Mouse (Mus musculus): ENCODE data around the gene Spcs2.
"Not testable (repeated sequence)": the region's sequence is repeated elsewhere in the genome, so short reads cannot be mapped to it uniquely, and the experiment has no call there.

Gene Spcs2

DNA sequence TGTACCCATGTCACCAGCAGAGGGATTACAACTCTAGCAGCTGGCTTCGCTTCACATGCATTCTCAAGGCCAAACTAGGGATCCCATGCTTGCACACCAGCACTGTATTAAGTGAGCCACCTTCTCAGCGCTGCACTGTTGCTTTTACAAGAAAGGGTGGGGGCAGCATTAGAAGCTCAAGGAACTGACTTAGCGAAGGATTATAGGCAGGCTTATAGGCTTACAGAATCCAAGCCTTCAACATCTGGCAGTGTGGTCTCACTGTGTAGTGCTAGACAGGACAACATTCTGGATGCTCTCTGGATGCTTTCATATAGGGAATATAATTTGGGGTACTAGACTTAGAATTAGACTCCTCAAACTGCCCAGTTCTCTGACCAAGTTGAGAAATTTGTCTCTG is 25.0 kb downstream of the Spcs2 start:
- ChIA-PET POLR2A (interaction anchor here in 1 of 4 experiments (1.5 to 6.0 kb wide), 4 partner anchors 10 to 20 kb away, joined by 5 to 25 read pairs (median 14); partner anchors contain the start of genes Neu3 and Xrra1), CTCF (interaction anchor here in 1 of 4 experiments (1.3 kb wide), 1 partner anchor 25 kb away, joined by 3 read pairs; no protein-coding TSS in a partner anchor)

- ChIA-PET POLR2A (interaction anchor here in 1 of 4 experiments (0.7 to 3.7 kb wide), 4 partner anchors 11 to 39 kb away, joined by 3 to 19 read pairs (median 6); partner anchors contain the start of gene Xrra1), CTCF (interaction anchor here in 2 of 4 experiments (0.6 to 1.3 kb wide), 2 partner anchors 24 to 1219 kb away, joined by 3 read pairs; no protein-coding TSS in a partner anchor)
Observed at GRCm38 (mm10) chr7:99837358-99838071, 25.7 kb downstream of the Spcs2 start.

- POLR2A ChIA-PET = interaction anchor here in 1 of 4 experiments (1.0 to 3.7 kb wide), 2 partner anchors 14 to 22 kb away, joined by 5 to 19 read pairs; partner anchors contain the start of gene Xrra1
- CTCF ChIA-PET = interaction anchor here in 1 of 4 experiments (0.6 kb wide), 1 partner anchor 1218 kb away, joined by 3 read pairs; no protein-coding TSS in a partner anchor
Observed at GRCm38 (mm10) chr7:99836781-99837180, 26.5 kb downstream of the Spcs2 start.

GRCm38 (mm10) chr7:99834314-99834853 is 28.9 kb downstream of the Spcs2 start:
- ChIA-PET CTCF (interaction anchor here in 1 of 4 experiments (1.4 kb wide), 1 partner anchor 21 kb away, joined by 4 read pairs; no protein-coding TSS in a partner anchor), POLR2A (interaction anchor here in 2 of 4 experiments (0.6 to 1.3 kb wide), 5 partner anchors 8 to 159 kb away, joined by 3 to 4 read pairs (median 3); no protein-coding TSS in a partner anchor)

GRCm38 (mm10) chr7:99833846-99834222 is 29.4 kb downstream of the Spcs2 start:
- ChIA-PET CTCF (interaction anchor here in 2 of 4 experiments (0.9 to 1.4 kb wide), 2 partner anchors 20 to 21 kb away, joined by 3 to 4 read pairs; no protein-coding TSS in a partner anchor), POLR2A (interaction anchor here in 1 of 4 experiments (1.2 to 1.3 kb wide), 2 partner anchors 9 to 24 kb away, joined by 3 read pairs; no protein-coding TSS in a partner anchor)

DNA sequence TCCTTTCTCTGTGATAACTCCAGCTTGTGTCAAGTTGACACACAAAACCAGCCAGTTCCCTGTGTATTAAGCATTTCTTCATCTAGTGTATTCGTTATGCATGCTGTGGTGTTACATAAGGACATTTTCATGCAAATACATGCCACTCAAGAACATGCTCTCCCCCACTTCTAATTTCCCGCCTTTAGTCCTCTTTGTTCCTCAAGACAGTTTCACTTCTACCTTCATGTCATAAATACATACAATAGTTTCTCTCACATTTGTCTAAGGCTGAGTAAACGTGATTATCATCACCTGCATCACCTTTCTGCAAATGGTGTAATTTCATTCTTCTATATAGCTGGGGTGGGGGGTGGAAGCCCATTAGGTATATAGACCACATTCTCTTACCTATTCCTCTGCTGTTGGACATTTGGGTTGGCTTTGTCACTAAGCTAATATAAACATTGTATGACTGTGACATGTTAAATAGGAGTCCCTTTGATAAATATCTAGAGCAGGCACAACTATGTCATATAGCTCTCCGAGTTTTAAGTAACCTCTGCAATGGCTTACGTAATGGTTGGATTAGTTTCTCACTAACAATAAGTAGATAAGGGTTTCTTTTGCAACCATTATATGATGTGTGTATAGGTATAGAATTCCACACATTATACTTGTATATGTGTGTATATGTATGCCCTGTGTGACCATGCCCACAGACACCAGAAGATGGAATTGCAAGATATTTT is 30.0 kb downstream of the Spcs2 start:
- ChIA-PET CTCF (interaction anchor here in 2 of 4 experiments (0.9 to 1.4 kb wide), 2 partner anchors 20 kb away, joined by 3 to 4 read pairs; no protein-coding TSS in a partner anchor), POLR2A (interaction anchor here in 2 of 4 experiments (0.7 to 1.2 kb wide), 2 partner anchors 9 to 146 kb away, joined by 3 read pairs; no protein-coding TSS in a partner anchor)

DNA sequence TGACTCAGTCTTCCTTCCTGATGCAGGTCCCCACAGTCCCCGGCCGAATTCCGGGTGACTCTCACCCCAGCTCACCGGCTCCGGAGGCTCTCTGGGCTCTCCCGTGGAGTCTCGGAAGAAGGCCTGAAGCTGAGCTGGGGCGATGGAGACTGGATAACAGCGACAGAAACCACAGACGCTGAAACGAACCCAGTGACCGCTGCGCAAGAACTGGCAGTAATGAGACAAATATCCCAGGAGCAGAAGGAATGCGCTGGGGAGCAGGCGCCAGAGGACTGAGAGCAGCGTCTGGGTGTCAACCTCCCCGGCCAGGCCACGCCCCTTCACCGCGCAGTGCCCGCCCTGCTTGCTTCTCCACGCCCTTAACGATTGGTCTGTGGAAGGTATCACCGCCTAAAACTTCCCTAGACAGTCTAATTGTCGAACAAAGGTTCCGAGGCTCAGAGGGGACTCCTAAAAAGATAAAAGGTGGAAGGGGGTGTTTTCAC is 35.1 kb downstream of the Spcs2 start, which contains the start of gene Neu3:
Gene Neu3, minus strand, starts transcription at position 335 of the 488 bp plus-strand sequence.
- ChIA-PET POLR2A (interaction anchor here in 2 of 4 experiments (0.7 to 1.1 kb wide), 5 partner anchors 11 to 148 kb away, joined by 3 to 10 read pairs (median 5); no protein-coding TSS in a partner anchor), CTCF (no interaction called here)

DNA sequence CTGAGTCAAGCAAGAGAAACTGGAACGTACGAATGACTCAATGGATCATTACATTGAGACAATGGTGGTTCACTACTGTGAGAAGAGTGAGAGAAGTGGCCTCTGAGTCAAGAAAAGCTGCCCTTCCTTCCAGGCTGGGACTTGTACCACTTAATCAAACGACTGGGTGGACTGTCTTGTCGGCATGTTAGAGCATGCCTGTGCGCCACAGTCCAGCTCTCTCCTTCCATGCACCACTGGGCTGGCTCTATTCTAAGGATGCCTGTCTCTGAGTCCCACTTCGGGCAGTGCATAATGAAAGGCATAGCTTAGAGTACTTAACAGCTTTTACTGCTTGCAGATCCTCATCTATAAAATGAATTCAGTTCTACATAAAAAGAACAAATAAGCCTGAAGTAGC is 37.2 kb downstream of the Spcs2 start:
- CTCF ChIA-PET = interaction anchor here in 3 of 4 experiments (0.7 to 1.5 kb wide), 6 partner anchors 12 to 273 kb away, joined by 3 to 6 read pairs (median 3); no protein-coding TSS in a partner anchor
- POLR2A ChIA-PET = interaction anchor here in 3 of 4 experiments (0.8 to 1.7 kb wide), 5 partner anchors 10 to 342 kb away, joined by 3 to 8 read pairs (median 3); partner anchors contain the start of genes Xrra1 (in 2 of the 3) and Rps3 (in 1 of the 3)

- CTCF ChIA-PET = interaction anchor here in 3 of 4 experiments (0.7 to 1.5 kb wide), 5 partner anchors 12 to 273 kb away, joined by 3 to 6 read pairs (median 3); no protein-coding TSS in a partner anchor
- POLR2A ChIA-PET = interaction anchor here in 3 of 4 experiments (0.6 to 1.7 kb wide), 6 partner anchors 9 to 342 kb away, joined by 3 to 8 read pairs (median 3); partner anchors contain the start of genes Xrra1 (in 2 of the 3) and Rps3 (in 1 of the 3)
Observed at GRCm38 (mm10) chr7:99825511-99825910, 37.8 kb downstream of the Spcs2 start.

DNA sequence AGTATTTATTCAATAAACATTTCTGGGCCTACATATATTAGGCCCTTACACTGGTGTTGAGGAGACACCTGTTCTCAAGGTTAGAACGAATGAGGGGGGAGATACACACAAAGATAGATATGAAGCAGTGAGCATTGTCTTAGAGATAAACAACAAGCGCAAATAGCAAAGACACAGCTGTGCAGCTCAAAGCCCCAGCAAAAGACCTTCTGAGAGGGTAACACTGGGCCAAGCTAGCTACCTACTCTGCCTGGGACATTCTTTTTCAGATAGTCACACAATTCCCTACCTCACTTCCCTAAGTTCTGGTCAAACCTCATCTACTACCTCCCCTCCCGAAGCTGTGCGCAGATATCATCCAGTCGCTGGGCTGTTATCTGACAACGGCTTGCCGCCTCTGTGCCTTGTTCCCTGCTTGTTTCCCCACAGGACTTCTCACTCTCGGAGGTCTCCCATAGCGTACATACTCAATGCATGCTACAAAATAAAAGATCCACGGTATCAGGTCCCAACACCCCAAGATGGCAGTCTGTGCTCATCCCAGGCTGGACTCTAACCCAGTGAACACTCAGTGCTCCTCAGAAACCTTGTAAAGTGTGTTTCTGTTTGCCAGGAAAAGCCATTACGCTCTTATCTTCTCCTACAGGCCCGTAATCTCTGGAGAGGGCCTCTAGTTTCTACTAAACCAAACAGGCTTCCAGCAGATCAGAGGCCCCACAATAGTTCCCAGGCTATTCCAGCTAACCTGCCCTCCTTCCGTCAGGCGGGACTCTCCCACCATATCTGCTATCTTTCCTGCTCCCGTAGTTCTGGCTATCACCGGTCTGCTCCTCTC is 38.4 kb downstream of the Spcs2 start:
- ChIA-PET POLR2A (interaction anchor here (0.6 to 1.0 kb wide), 5 partner anchors 24 to 349 kb away, joined by 3 to 5 read pairs (median 3); partner anchors contain the start of genes Rps3 (in 1 of the 4) and Xrra1 (in 1 of the 4)), CTCF (interaction anchor here in 2 of 4 experiments (1.5 kb wide), 2 partner anchors 11 to 12 kb away, joined by 3 to 6 read pairs; no protein-coding TSS in a partner anchor)

GRCm38 (mm10) chr7:99823045-99823663 is 40.1 kb downstream of the Spcs2 start:
- ChIA-PET CTCF (interaction anchor here (0.5 to 1.5 kb wide), 5 partner anchors 10 to 53 kb away, joined by 3 to 5 read pairs (median 3); no protein-coding TSS in a partner anchor), POLR2A (interaction anchor here in 2 of 4 experiments (0.7 to 1.7 kb wide), 5 partner anchors 10 to 33 kb away, joined by 3 to 6 read pairs (median 3); no protein-coding TSS in a partner anchor)

DNA sequence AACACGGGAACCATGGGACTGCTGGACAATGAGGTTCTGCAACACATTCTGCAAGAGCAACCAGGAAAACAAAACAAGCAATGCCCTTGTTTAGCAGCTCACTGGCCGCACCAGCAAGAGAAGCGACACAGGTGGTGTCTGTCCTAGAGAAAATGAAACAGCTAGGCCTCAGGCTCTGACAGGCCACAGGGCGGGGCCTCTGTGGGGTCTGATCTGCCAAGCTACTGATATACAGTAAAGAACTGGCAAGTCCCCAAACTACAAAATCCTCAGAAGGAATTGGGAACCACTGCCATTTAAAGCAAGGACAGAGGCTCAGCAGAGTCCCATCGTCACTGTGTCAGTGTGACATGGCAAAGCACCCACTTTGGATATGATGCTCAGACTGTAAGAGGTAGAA is 40.8 kb downstream of the Spcs2 start:
- POLR2A ChIA-PET = interaction anchor here in 2 of 4 experiments (1.1 to 1.7 kb wide), 4 partner anchors 9 to 33 kb away, joined by 3 to 6 read pairs (median 4); no protein-coding TSS in a partner anchor
- CTCF ChIA-PET = interaction anchor here in 3 of 4 experiments (0.5 to 1.5 kb wide), 5 partner anchors 9 to 54 kb away, joined by 3 to 5 read pairs (median 3); no protein-coding TSS in a partner anchor

DNA sequence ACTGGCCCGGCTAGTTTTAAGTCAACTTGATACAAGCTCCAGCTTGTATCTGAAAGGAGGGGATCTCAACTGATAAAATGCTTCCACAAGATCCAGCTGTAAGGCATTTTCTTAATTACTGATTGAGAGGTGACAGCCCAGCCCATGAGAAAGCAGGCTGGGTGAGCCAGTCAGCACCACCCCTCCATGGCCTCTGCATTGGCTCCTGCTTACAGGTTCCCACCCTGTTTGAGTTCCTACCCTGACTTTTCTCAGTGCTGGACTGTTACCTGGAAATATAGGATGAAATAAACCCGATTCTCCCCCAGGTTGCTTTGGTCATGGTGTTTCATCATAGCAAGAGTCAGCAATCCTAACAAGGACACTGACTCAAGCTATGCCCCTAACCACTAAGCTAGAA is 41.3 kb downstream of the Spcs2 start:
- POLR2A ChIA-PET = interaction anchor here in 1 of 4 experiments (1.4 kb wide), 1 partner anchor 9 kb away, joined by 3 read pairs; no protein-coding TSS in a partner anchor
- CTCF ChIA-PET = interaction anchor here in 2 of 4 experiments (1.0 to 1.5 kb wide), 3 partner anchors 9 to 54 kb away, joined by 3 to 5 read pairs (median 3); no protein-coding TSS in a partner anchor

- POLR2A ChIA-PET, CTCF ChIA-PET: not testable (repeated sequence)
Observed at GRCm38 (mm10) chr7:99818181-99818725, 45.0 kb downstream of the Spcs2 start.

DNA sequence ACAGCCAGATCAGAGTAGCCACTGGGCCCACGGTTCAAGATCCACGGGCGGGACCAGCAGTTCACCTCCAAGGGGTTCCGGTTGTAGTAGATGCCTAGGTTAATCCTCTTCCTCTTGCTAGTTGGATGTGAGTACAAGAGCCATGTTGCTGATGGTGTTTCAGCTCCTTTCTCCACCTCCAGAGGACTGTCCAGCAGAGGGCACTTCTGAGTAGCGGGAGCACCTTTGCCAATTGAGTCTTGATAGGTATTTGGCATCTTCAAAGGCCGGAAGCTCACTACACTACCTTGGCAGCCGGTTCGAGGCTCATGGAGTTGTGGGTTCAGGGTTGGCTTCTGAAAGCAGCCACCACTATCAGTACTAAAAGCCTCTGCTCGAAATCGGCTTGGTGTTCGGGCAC is 49.9 kb downstream of the Spcs2 start:
- POLR2A ChIA-PET = interaction anchor here (0.5 to 2.8 kb wide), 13 partner anchors 9 to 331 kb away, joined by 3 to 10 read pairs (median 3); partner anchors contain the start of genes Neu3 (in 2 of the 4), Pold3 (in 2 of the 4) and Rps3 (in 1 of the 4)
- CTCF ChIA-PET = interaction anchor here (0.5 to 2.7 kb wide), 43 partner anchors 9 to 824 kb away, joined by 3 to 27 read pairs (median 4); partner anchors contain the start of genes Rnf169 (in 1 of the 4) and Xrra1 (in 1 of the 4)
